Mouse (Mus musculus): ENCODE measurements around the gene Ctnnd2. TPM values are rescaled to one million over a fixed set of nuclear protein-coding genes. Genes with fewer than 3 reads are reported as not detected.

Gene Ctnnd2
- total RNA-seq, 2 experiments from 2014 or later, result 223 to 229 TPM

DNA sequence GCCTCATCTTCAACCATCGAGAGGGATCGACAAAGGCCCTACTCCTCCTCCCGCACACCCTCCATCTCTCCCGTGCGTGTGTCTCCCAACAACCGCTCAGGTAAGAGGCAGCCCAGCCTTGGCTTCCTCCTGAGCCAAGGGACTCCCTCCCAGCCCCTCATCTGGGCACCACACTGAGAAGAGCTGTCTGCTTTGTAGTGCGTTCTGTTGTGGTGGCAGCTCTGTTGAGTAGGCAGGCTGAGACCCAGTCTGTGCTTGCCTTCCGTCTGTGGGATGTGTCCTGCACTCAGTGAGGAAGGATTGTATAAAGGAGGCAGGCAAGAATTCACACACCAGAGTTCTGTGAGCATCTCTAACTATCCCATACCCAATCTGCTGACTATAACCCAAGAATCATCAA lies 832.6 kb downstream of the Ctnnd2 start:
- Histone ChIP-seq H3K4me3 (no peak overlapping the region), H3K27ac (no peak overlapping the region)
- DNase-seq (ENCODE audit: low spot score in 2 of 2), result no peak
- no peak for TF ChIP-seq CTCF (conservative IDR thresholded peaks at IDR 0.05)

DNA sequence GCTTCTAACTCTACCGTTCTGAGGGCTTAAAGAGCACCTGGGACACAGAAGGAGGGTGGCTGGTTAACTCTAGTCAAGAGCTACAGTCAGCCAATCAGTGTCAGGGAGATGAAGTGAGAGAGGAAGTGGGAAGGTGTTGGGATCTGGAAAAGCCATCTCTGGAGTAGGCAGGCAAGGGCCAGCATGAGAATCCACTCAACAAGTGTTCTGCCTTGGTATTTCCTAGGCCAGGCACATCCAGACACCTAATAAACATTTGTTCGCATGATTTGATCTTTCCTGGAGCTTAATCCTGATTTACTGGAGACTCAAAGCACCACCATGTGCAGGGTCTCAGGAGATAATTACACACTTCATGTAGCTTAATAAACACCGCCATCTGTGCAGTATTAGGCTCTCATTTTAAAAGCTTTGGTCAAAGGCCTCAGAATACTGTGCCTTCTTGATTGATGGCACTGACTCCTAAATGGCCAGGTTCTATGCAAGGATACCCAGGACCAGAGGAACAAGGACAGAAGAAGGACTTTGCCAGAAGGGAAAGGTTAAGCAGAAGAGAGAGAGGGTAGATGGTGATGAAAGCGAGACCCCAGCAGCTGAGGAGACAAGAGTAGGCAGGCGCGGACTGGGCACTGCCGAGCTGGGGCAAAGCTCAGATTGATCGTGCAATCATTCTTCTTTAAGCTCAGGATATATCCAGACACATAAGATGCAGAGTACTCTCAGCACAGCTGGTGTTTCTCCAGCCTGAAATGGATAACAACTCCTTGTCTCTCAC lies 833.8 kb downstream of the Ctnnd2 start:
- Histone ChIP-seq H3K4me3 (no peak overlapping the region), H3K27ac (no peak overlapping the region)
- no peak for TF ChIP-seq CTCF (conservative IDR thresholded peaks at IDR 0.05)
- no peak for DNase-seq (ENCODE audit: low spot score in 2 of 2)

GRCm38 (mm10) chr15:31006825-31007157 lies 834.4 kb downstream of the Ctnnd2 start:
- TF ChIP-seq CTCF (conservative IDR thresholded peaks at IDR 0.05), result no peak
- Histone ChIP-seq H3K4me3 (no peak overlapping the region), H3K27ac (no peak overlapping the region)
- DNase-seq (ENCODE audit: low spot score in 2 of 2), result no peak

- no peak for DNase-seq (ENCODE audit: low spot score in 2 of 2)
- no peak overlapping the region for H3K4me3 ChIP-seq
- TF ChIP-seq CTCF (conservative IDR thresholded peaks at IDR 0.05), result no peak
- no peak overlapping the region for H3K27ac ChIP-seq
Observed at GRCm38 (mm10) chr15:31008594-31008993, 836.2 kb downstream of the Ctnnd2 start.

DNA sequence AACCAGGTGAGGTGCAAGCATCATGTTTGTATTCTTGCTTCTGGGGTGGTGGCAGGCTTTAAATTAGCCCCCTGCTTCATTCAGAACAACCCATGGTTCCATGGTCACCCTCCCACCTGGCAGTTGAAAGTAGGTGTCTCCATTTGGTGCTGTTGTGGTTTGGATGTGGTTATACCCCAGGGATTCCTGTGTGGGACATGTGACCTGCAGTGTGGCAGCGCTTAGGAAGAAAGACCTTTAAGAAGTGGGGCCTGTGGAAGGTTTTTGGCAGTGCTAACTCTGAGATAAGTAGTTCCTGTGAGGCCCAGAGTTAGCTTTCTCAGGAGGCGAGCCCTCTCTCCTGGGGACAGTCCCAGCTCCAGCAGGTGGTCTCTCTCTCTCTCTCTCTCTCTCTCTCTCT lies 848.4 kb downstream of the Ctnnd2 start:
- H3K4me3 ChIP-seq, result no peak overlapping the region
- H3K27ac ChIP-seq, result no peak overlapping the region
- no peak for DNase-seq (ENCODE audit: low spot score in 2 of 2)
- no peak for TF ChIP-seq CTCF (conservative IDR thresholded peaks at IDR 0.05)

DNA sequence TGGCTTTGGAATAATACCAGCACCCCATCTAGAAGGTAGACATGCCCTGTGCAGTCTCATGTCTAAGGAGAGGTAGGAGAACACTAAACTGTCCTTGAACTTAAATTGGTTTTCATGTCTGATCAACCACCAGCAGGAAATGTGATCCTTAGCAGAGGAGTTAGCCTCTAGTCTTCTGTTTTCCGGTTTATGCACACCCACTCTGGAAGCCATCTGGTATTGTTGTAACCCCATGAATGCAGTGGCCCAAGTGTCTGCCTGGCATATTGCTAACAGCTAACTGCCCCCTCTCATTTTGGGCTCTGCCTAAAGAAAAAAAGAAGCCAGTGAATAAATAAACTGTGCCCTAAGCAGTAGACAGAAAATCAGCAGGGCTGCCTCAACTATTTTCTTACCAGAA lies 849.6 kb downstream of the Ctnnd2 start:
- Histone ChIP-seq H3K27ac (peak overlapping the region; percentile 6; the same call in 1 of the 2 replicates), H3K4me3 (no peak overlapping the region)
- peak in 1 of 2 experiments; percentile 16 for DNase-seq (ENCODE audit: low spot score in 2 of 2)
- TF ChIP-seq CTCF (conservative IDR thresholded peaks at IDR 0.05), result no peak

DNA sequence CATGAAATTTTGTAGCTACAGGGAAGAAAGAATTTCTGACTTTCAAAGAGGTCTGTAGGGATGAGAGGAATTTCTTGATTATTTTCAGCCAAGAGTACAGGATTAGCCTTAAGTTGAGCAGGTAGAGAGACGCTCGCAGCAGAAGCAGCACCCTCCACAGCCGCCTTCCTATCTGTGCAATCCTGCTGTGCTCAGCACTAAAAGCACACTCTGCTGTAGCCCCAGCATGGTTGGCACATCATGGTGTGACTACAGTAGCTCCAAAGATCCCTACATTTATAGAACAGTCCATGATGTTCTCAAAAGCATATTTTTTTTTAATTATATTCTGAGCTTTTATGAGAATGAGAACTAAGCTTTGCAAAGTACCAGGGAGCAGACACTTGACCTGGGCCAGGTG lies 850.1 kb downstream of the Ctnnd2 start:
- H3K4me3 ChIP-seq, result no peak overlapping the region
- DNase-seq (ENCODE audit: low spot score in 2 of 2), result no peak
- TF ChIP-seq CTCF (conservative IDR thresholded peaks at IDR 0.05), result no peak
- peak overlapping the region; percentile 6; the same call in 1 of the 2 replicates for H3K27ac ChIP-seq

- Histone ChIP-seq H3K4me3 (no peak overlapping the region), H3K27ac (no peak overlapping the region)
- TF ChIP-seq CTCF (conservative IDR thresholded peaks at IDR 0.05), result no peak
- DNase-seq (ENCODE audit: low spot score in 2 of 2), result no peak
Observed at GRCm38 (mm10) chr15:31023766-31024165, 851.4 kb downstream of the Ctnnd2 start.

DNA sequence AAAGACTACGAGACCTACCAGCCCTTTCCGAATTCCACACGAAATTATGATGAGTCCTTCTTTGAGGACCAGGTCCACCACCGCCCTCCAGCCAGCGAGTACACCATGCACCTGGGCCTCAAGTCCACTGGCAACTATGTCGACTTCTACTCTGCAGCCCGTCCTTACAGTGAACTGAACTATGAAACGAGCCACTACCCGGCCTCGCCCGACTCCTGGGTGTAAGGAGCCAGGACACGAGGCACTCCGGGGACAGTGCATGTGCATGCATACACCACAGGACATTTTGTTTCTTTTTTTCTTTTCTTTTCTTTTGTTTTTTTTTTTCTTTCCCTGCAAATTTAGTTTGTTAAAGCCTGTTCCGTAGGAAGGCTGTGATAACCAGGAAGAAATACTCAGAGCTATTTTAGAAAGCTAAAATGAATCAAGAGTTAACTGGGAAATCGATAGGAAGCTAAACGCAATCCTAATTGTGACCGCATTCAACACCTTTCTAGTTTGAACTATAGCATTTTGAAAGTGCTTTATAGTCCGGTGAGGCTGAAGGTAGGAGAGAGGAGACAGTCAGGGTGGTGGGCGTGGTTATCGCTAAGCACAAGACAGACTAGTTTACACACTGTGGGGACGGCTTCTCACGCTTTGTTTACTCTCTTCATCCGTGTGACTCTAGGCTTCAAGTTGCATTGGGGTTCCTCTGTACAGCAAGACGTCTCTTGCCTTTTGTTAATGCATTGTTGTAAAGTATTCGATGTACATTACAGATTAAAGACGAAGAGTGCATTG lies 855.2 kb downstream of the Ctnnd2 start:
- H3K4me3 ChIP-seq, result no peak overlapping the region
- DNase-seq (ENCODE audit: low spot score in 2 of 2), result no peak
- no peak for TF ChIP-seq CTCF (conservative IDR thresholded peaks at IDR 0.05)
- no peak overlapping the region for H3K27ac ChIP-seq

DNA sequence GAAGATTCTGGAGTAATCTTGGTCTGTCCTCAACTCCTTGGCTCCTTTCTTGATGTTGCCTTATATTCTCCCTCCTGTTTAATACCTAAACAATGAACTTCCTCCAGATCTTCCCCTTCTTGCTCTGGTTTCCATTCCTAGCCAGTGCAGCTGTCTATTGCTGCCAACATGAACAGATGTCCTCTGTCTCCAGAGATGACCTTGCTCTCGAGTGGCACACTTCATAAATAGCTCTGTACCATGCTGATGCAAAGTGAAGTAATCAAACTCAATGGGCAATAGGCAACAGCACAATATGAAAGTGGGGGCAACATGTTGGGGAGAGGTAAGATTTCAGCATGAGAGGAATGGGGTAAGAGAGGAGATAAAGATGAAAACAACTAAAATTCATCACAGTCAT lies 872.6 kb downstream of the Ctnnd2 start:
- Histone ChIP-seq H3K4me3 (no peak overlapping the region), H3K27ac (no peak overlapping the region)
- DNase-seq (ENCODE audit: low spot score in 2 of 2), result no peak
- no peak for TF ChIP-seq CTCF (conservative IDR thresholded peaks at IDR 0.05)

- no peak for DNase-seq (ENCODE audit: low spot score in 2 of 2)
- no peak for TF ChIP-seq CTCF (conservative IDR thresholded peaks at IDR 0.05)
- H3K4me3 ChIP-seq, result no peak overlapping the region
- H3K27ac ChIP-seq, result no peak overlapping the region
Observed at GRCm38 (mm10) chr15:31051496-31051895, 879.1 kb downstream of the Ctnnd2 start.

- no peak for DNase-seq (ENCODE audit: low spot score in 2 of 2)
- Histone ChIP-seq H3K27ac (no peak overlapping the region), H3K4me3 (no peak overlapping the region)
- TF ChIP-seq CTCF (conservative IDR thresholded peaks at IDR 0.05), result peak; percentile 26
Observed at GRCm38 (mm10) chr15:31056145-31056544, 883.8 kb downstream of the Ctnnd2 start.

DNA sequence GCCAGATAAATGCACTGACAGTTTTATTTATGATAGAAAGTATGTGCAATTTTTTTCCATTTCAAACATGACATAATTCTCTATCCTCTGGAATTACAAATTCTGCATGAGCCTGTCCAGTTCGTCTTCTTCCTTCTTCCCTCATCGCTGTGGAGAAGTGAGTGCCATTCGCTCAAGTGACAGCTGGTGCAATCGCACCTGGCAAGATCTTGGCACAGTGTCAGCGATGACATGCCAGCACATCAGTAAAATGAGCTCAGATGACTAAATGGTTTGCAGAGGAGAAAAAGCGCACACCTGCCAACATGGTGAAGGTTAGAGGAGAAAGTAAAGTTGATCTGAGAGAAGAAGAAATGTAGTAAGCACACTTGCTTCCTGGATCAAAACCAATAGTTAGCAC lies 885.9 kb downstream of the Ctnnd2 start:
- no peak for TF ChIP-seq CTCF (conservative IDR thresholded peaks at IDR 0.05)
- no peak for DNase-seq (ENCODE audit: low spot score in 2 of 2)
- no peak overlapping the region for H3K27ac ChIP-seq

GRCm38 (mm10) chr15:31063734-31064133 lies 891.3 kb downstream of the Ctnnd2 start:
- no peak for DNase-seq (ENCODE audit: low spot score in 2 of 2)
- Histone ChIP-seq H3K27ac (no peak overlapping the region), H3K4me3 (no peak overlapping the region)
- no peak for TF ChIP-seq CTCF (conservative IDR thresholded peaks at IDR 0.05)

More for the DNA sequence above, 885.9 kb downstream of the Ctnnd2 start:
- no peak overlapping the region for H3K4me3 ChIP-seq
